Comparison of ENCODE assay signal across 8 mouse cellular contexts in the genomic region with DNA sequence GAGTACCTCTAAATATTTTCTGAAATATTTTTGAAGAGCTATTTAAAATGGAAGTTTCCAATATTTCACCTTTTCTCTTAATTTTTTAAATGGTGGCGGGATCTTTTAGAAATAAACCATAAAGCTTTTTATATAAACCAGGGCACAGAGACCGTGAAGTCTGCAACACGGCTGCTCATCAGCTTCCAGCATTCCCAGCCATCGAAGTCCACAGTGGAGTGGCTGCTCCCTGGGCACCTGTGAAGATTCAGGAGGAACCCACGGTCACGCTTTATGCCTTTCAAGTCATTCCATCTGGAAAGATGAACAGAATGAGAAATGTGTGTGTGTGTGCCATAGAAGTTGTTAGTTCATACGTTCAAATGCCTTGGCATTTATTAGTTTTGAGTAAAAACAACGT. TPM values are rescaled to one million over a fixed set of nuclear protein-coding genes. Genes with fewer than 3 reads are reported as not detected.
DNase-seq lines count a peak whose midpoint lies in the region; ATAC-seq and TF ChIP-seq lines count a peak whose summit lies in the region.

No protein-coding gene starts in this region.

- no peak overlapping the region for H3K27ac ChIP-seq in kidney, embryonic 16.5 days (ENCODE audit: low read length)
- no peak overlapping the region for H3K27ac ChIP-seq in bone marrow macrophage, adult 2 months (ENCODE audit: insufficient read depth, low read depth, low read length)
- H3K27ac ChIP-seq in hindbrain, embryonic 14.5 days = no peak overlapping the region
- H3K27ac ChIP-seq in midbrain, embryonic 15.5 days = no peak overlapping the region

- peaks cover 11% of the 10 kb centered on the region for H3K4me1 ChIP-seq in kidney, embryonic 16.5 days (ENCODE audit: insufficient read depth, low read length)
- peaks cover 24% of the 10 kb centered on the region for H3K4me1 ChIP-seq in bone marrow macrophage, adult 2 months (ENCODE audit: control insufficient read depth, insufficient read depth, low read length)
- H3K4me1 ChIP-seq in hindbrain, embryonic 14.5 days (replicated peaks; ENCODE audit: control insufficient read depth, insufficient read depth, low read length) = peaks cover 5% of the 10 kb centered on the region; the same call in 1 of the 2 replicates
- H3K4me1 ChIP-seq in midbrain, embryonic 15.5 days = peaks cover 6% of the 10 kb centered on the region

- H3K4me2 ChIP-seq in kidney, embryonic 16.5 days (replicated peaks; ENCODE audit: low read depth, low read length) = peak overlapping the region; percentile 63
- H3K4me2 ChIP-seq in hindbrain, embryonic 14.5 days (replicated peaks) = peak overlapping the region; percentile 55
- H3K4me2 ChIP-seq in midbrain, embryonic 15.5 days = peak overlapping the region; percentile 57

- no peak; the same call in 1 of the 2 replicates for ATAC-seq in kidney, embryonic 16.5 days (ENCODE audit: low FRiP score, low TSS enrichment)
- ATAC-seq in hindbrain, embryonic 14.5 days (ENCODE audit: low FRiP score) = no peak
- peak; percentile 41; the same call in 1 of the 2 replicates for ATAC-seq in midbrain, embryonic 15.5 days (replicated peaks)

- H3K9ac ChIP-seq in kidney, embryonic 16.5 days (replicated peaks; ENCODE audit: low read length) = peak overlapping the region; percentile 71
- peak overlapping the region; percentile 53 for H3K9ac ChIP-seq in hindbrain, embryonic 14.5 days
- peak overlapping the region; percentile 38 for H3K9ac ChIP-seq in midbrain, embryonic 15.5 days

- no peak for TF ChIP-seq CTCF in bone marrow macrophage, adult 2 months (IDR thresholded peaks at IDR 0.05; ENCODE audit: low read depth, low read length)

- H3K9me3 ChIP-seq in kidney, embryonic 16.5 days (ENCODE audit: low read length) = no peaks in the 10 kb centered on the region
- no peaks in the 10 kb centered on the region for H3K9me3 ChIP-seq in hindbrain, embryonic 14.5 days (ENCODE audit: control insufficient read depth, low read length)
- no peaks in the 10 kb centered on the region for H3K9me3 ChIP-seq in midbrain, embryonic 15.5 days

- no peaks in the 10 kb centered on the region for H3K27me3 ChIP-seq in kidney, embryonic 16.5 days (ENCODE audit: insufficient read depth, low read length)
- H3K27me3 ChIP-seq in hindbrain, embryonic 14.5 days (ENCODE audit: control insufficient read depth, insufficient read depth, low read length) = no peaks in the 10 kb centered on the region
- no peaks in the 10 kb centered on the region for H3K27me3 ChIP-seq in midbrain, embryonic 15.5 days (replicated peaks)

- no peak for DNase-seq in kidney, adult 8-10 months
- DNase-seq in hindbrain, embryonic 14.5 days (ENCODE audit: low spot score) = no peak
- no peak for DNase-seq in natural killer cell, adult 2 months (ENCODE audit: low spot score in 2 of 2)
- no peak for DNase-seq in embryo, embryonic 10.5 days (ENCODE audit: low spot score)
- no peak for DNase-seq in ovary, postnatal 10 days (ENCODE audit: low spot score)

- no peak for TF ChIP-seq POLR2A in bone marrow macrophage, adult 2 months (IDR thresholded peaks at IDR 0.05; ENCODE audit: borderline replicate concordance, low read depth, low read length)

- H3K36me3 ChIP-seq in kidney, embryonic 16.5 days (ENCODE audit: insufficient read depth, low read length) = no peaks in the 10 kb centered on the region
- no peaks in the 10 kb centered on the region for H3K36me3 ChIP-seq in hindbrain, embryonic 14.5 days (replicated peaks; ENCODE audit: control insufficient read depth, insufficient read depth)
- no peaks in the 10 kb centered on the region for H3K36me3 ChIP-seq in midbrain, embryonic 15.5 days (replicated peaks)

- WGBS in kidney, embryonic 16.5 days = 38% methylated on average over 8 of the region's 8 CpGs
- 52% methylated on average over 8 of the region's 8 CpGs for WGBS in hindbrain, embryonic 14.5 days
- 49% methylated on average over 8 of the region's 8 CpGs for WGBS in midbrain, embryonic 15.5 days

- peak overlapping the region; percentile 65 for H3K4me3 ChIP-seq in kidney, embryonic 16.5 days (ENCODE audit: low read length)
- peak overlapping the region; percentile 73 for H3K4me3 ChIP-seq in bone marrow macrophage, adult 2 months (ENCODE audit: insufficient read depth, low read length)
- H3K4me3 ChIP-seq in hindbrain, embryonic 14.5 days (replicated peaks; ENCODE audit: low read length) = peak overlapping the region; percentile 42
- peak overlapping the region; percentile 51 for H3K4me3 ChIP-seq in midbrain, embryonic 15.5 days

RNA-seq across cellular contexts. Expression of a gene that starts 0.5 kb away (rescaled TPM):
- 13.9 and 21.0 TPM in 2 replicates for polyA plus RNA-seq in kidney, embryonic 16.5 days (2015; fragmentation: Nextera tagmentation; extraction: Ambion mirVana)
- 35.8 and 36.6 TPM in 2 replicates for polyA plus RNA-seq in bone marrow macrophage, adult 2 months (2012; ENCODE audit: insufficient read depth, insufficient read length, missing spikeins)
- polyA plus RNA-seq in hindbrain, embryonic 14.5 days (2014; fragmentation: Nextera tagmentation; extraction: Ambion mirVana) = 10.4 and 10.8 TPM in 2 replicates
- 16.7 and 18.5 TPM in 2 replicates for polyA plus RNA-seq in midbrain, embryonic 15.5 days (2015; fragmentation: Nextera tagmentation; extraction: Ambion mirVana)

RNA-seq across cellular contexts. Expression of a gene that starts 25.9 kb away (rescaled TPM):
- not detected in 2 replicates for polyA plus RNA-seq in kidney, embryonic 16.5 days (2015; fragmentation: Nextera tagmentation; extraction: Ambion mirVana)
- not detected in 2 replicates for polyA plus RNA-seq in bone marrow macrophage, adult 2 months (2012; ENCODE audit: insufficient read depth, insufficient read length, missing spikeins)
- polyA plus RNA-seq in hindbrain, embryonic 14.5 days (2014; fragmentation: Nextera tagmentation; extraction: Ambion mirVana) = not detected in 2 replicates
- 0.17 TPM in 1 of 2 replicates, not detected in the other for polyA plus RNA-seq in midbrain, embryonic 15.5 days (2015; fragmentation: Nextera tagmentation; extraction: Ambion mirVana)

RNA-seq across cellular contexts. Expression of a gene that starts 53.0 kb away (rescaled TPM):
- polyA plus RNA-seq in kidney, embryonic 16.5 days (2015; fragmentation: Nextera tagmentation; extraction: Ambion mirVana) = 60.9 and 61.9 TPM in 2 replicates
- 25.0 and 29.4 TPM in 2 replicates for polyA plus RNA-seq in bone marrow macrophage, adult 2 months (2012; ENCODE audit: insufficient read depth, insufficient read length, missing spikeins)
- polyA plus RNA-seq in hindbrain, embryonic 14.5 days (2014; fragmentation: Nextera tagmentation; extraction: Ambion mirVana) = 51.1 and 52.5 TPM in 2 replicates
- 49.2 and 54.3 TPM in 2 replicates for polyA plus RNA-seq in midbrain, embryonic 15.5 days (2015; fragmentation: Nextera tagmentation; extraction: Ambion mirVana)

RNA-seq across cellular contexts. Expression of a gene that starts 53.0 kb away (rescaled TPM):
- polyA plus RNA-seq in kidney, embryonic 16.5 days (2015; fragmentation: Nextera tagmentation; extraction: Ambion mirVana) = 36.9 TPM in 2 replicates
- polyA plus RNA-seq in bone marrow macrophage, adult 2 months (2012; ENCODE audit: insufficient read depth, insufficient read length, missing spikeins) = 21.4 and 30.6 TPM in 2 replicates
- 45.6 and 46.7 TPM in 2 replicates for polyA plus RNA-seq in hindbrain, embryonic 14.5 days (2014; fragmentation: Nextera tagmentation; extraction: Ambion mirVana)
- polyA plus RNA-seq in midbrain, embryonic 15.5 days (2015; fragmentation: Nextera tagmentation; extraction: Ambion mirVana) = 47.3 and 48.4 TPM in 2 replicates
